Mouse (Mus musculus): ENCODE measurements around the gene Usp15.
A peak's percentile ranks its signal among the peaks of the same experiment; 100 is the strongest.

Gene Usp15

DNA sequence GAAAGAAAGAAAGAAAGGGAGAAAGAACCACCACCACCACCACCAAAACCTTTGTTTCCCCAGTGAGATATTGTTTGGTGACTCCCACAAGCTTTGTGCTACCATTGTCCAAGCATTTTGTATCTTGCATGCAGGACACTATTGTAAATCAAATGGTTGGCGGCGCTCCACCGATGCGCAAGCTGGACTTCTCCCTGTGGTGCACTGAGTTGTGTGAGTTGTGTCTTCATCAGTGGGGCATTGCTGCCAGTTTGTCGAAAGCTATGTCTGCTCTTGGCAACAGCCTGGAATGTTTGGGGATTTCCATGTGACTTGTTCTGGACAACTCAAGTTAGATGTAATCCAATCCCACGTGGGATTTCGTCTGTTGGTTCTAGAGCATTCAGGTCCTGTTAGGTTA lies 102.3 kb downstream of the Usp15 start:
- DNase-seq: no peak

DNA sequence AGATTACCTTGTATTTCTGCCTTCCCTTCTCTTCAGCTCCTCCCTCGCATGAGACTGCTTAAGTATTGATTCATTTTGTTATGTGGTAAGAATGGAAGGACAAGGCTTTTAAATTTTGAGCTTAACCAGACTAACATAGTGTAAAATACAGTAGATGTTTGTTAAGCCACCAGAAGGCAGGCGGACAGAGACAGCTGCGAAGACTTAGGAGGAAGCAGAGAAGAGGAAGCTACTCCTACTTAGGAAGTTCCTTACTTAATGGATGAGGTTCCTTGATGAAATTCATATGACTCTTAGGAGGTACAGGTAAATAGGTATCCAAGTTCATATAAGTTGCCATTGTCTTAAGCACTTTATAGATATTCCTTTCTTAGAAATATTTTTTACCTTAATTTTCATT lies 104.2 kb downstream of the Usp15 start:
- DNase-seq: no peak

GRCm38 (mm10) chr10:123091737-123092136 lies 105.1 kb downstream of the Usp15 start:
- DNase-seq: peak; percentile 74

DNA sequence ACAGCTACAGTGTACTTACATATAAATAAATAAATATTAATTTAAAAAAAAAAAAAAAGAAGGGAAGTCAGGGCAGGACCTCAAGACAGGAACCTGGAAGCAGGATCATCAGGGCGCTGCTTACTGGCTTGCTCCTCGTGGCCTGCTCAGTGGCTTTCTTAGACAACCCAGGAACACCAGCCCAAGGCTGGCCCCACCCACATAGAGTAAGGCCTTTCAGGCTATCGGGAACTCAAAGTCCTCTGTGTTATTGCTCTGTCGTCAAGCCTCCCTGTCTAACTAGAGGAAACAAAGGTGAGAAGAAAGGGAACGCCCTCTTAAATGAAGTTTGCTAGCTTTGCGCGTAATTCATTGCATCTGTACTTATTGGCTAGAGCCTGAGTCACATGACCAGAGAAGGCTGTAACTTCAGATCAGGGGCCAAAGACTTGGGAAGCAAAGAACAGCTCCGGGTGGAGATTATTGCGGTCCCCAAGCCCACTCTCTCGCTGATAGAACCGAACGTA lies 107.3 kb downstream of the Usp15 start:
- DNase-seq: no peak

DNA sequence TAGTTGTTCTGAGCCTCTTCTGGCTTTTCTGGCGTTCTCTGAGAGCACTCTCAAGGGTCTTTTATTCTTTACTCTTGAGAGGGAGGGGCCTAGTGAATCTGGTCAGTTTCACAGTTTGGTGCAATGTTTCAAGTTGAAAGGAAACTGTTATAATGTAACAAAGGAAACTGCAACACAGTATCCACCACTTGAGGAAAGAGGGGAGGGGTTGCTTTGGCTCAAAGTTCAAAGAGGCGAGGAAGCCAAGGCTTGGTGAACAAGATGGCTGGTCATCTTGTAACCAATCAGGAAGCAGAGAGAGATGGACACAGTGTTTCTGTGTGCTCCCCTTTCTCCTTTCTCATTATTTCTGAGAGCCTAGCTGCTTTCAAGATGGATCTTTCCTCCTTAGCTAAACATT lies 109.9 kb downstream of the Usp15 start:
- no peak for DNase-seq

GRCm38 (mm10) chr10:123084900-123085641 lies 111.7 kb downstream of the Usp15 start:
- DNase-seq: no peak

- DNase-seq: no peak
Observed at GRCm38 (mm10) chr10:123084307-123084706, 112.5 kb downstream of the Usp15 start.

GRCm38 (mm10) chr10:123076245-123077023 lies 120.4 kb downstream of the Usp15 start, which contains the start of gene Mon2:
Gene Mon2, minus strand, starts transcription at chr10:123076505.
- peak; percentile 98 for DNase-seq

DNA sequence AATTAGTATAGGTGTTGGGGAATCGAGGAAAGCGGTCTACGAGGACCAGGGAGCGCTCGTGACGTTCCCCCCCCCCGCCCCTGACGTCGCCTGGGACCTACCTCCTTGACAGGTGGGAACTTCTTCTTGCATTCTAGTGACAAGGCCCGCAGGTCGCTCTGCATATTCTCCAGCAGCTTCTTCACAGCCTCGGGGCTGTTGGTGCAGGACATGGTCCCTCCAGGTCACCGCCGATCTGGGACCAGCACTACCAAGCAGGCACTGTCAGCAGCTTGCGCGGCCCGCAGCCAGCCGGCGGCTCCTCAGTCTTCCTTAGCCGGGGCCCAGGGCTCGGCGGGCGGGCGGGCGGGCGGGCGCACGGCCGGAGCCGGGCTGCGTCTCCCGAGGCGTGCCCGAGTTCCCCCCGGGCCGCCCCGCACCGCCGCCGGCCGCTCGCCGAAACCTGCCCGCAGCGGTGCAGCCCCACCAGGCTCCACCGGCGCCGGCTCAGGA lies 121.0 kb downstream of the Usp15 start:
- no peak for DNase-seq

DNA sequence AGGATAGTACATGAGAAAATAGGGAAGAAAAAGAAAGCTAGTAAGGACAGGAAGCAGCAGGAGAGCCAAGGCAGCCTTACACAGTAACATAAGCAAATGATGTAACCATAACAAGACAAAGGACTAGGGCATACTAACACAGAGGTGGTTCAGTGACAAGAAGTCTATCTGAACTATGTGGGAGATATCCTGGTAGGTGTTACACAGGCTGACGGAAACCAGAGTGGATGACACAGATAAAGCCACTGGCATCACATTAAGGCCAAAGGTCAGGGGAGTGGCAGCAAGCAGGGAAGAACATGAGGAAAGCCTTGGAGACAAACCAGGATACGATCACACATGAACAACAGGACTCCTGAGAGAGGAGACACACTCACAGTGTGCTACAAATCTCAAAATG lies 124.8 kb downstream of the Usp15 start:
- peak; percentile 34 for DNase-seq

GRCm38 (mm10) chr10:123063021-123063420 lies 133.8 kb downstream of the Usp15 start:
- no peak for DNase-seq

- DNase-seq: peak; percentile 50
Observed at GRCm38 (mm10) chr10:123060831-123061230, 136.0 kb downstream of the Usp15 start.

GRCm38 (mm10) chr10:123057082-123057481 lies 139.7 kb downstream of the Usp15 start:
- DNase-seq: no peak

DNA sequence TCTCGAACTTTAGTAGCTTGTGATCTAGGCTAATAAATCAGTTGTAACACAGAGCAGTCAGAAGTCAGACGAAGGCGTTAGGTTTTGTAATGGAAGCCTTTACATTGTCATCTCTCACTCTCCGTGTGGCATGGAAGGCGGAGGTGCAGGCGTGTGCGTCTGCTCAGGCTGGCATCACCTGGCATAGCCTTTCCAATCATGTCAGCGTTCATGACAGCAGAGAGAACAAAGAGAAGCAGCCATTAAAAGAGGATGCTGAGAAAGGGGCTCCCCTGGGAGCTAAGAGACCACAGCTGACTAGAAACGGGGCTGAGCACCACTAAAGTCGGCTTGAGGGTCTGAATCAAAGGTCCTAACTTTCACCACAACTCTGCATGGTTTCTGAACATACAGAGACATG lies 140.3 kb downstream of the Usp15 start:
- no peak for DNase-seq

DNA sequence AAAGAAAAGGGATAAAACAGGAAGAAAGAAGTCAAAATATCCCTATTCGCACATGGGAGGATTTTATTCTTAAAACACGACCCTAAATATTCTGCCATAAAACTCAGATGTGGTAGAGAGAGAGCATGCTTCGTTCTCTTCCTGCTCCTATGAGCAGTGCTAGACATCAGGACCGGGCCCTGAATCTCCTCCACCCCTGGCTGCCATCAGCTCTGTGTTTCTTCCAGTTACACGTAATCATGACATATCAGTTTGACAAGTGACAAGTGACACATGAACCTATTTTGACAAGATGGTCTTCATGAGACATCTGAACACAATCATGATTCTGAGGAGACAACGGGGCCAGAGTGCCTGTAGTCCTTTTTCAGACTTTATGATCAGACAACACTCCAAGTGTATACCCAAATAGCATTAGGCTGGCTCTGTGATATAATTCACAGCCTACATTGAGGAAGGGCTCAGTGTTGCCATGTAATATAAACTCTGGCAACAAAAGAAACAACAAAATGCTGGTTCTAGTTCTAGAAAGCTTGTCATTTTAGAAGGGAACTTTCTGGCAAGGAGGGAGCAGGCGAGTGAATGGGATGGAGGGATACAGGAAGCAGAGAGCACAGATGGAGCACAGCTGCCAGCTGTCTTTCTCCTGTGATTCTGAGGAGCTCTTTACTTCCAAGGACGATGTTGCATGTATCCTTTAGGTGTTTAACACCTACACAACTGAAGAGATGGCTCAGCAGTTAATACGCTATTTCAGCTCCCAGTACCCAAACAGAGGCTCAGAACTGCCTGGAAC lies 141.4 kb downstream of the Usp15 start:
- DNase-seq: no peak

Measured in lung, postnatal 36 days (tissue).